Mouse (Mus musculus) cerebellum, adult 2 months (tissue): ENCODE data around the gene Gm10803. TPM values are rescaled to one million over a fixed set of nuclear protein-coding genes. Genes with fewer than 3 reads are reported as not detected.

Source experiments
- DNase-seq, 2 experiments: peaks; one replicate each; pipeline ENCODE4 v3.0.0; 2021
- H3K27ac ChIP-seq: fragments of 200-500 bp; 2 replicates; pipeline ENCODE4 v1.5.1; 2012; ENCODE audit warnings: low read length, control low read depth, inconsistent platforms; ENCODE audit not compliant: insufficient read depth
- H3K27me3 ChIP-seq: fragments of 200-500 bp; 2 replicates; pipeline ENCODE4 v1.6.1; 2012; ENCODE audit warnings: inconsistent platforms, mild to moderate bottlenecking, low read length, moderate library complexity; ENCODE audit not compliant: control insufficient read depth, insufficient read depth
- H3K4me1 ChIP-seq: fragments of 200-500 bp; 2 replicates; pipeline ENCODE4 v1.6.1; 2011; ENCODE audit warnings: low read length; ENCODE audit not compliant: control insufficient read depth, insufficient read depth
- H3K4me3 ChIP-seq: fragments of 200-500 bp; replicated peaks from 2 replicates; pipeline ENCODE3; 2011; ENCODE audit warnings: mild to moderate bottlenecking, low read depth, low read length, control low read depth; ENCODE audit not compliant: insufficient read depth
- CTCF ChIP-seq: fragments of 200-500 bp; IDR thresholded peaks from 2 replicates; pipeline ENCODE4 v1.5.1; 2011; ENCODE audit warnings: low read depth, mild to moderate bottlenecking, control low read depth, low read length, moderate library complexity, borderline replicate concordance; ENCODE audit not compliant: insufficient read depth
- POLR2A ChIP-seq: fragments of 200-500 bp; IDR thresholded peaks from 2 replicates; pipeline ENCODE4 v1.6.1; 2011; ENCODE audit warnings: low read length, control low read depth, borderline replicate concordance; ENCODE audit not compliant: insufficient read depth
- WGBS: fragments of 180-500 bp; shearing (Covaris S2); methylation state at CpG from one replicate; pipeline ENCODE4 v1.1.7; 2018; 5-methylcytosine and 5-hydroxymethylcytosine counted together
- polyA plus RNA-seq: library from polyadenylated mRNA; depleted of rRNA; stranded (reverse); fragments of >200 nt; gene quantifications from 2 replicates; pipeline ENCODE4 v1.2.3, GENCODE M21; 2012; rRNA removed

Gene Gm10803
- polyA plus RNA-seq, 1 experiment = not detected

- H3K4me3 ChIP-seq = no peak overlapping the region
- H3K4me1 ChIP-seq = no peaks in the 10 kb centered on the region
- TF ChIP-seq CTCF = no peak
- TF ChIP-seq POLR2A = no peak
- 76% methylated on average over 11 of the region's 11 CpGs for WGBS
- no peaks in the 10 kb centered on the region for H3K27me3 ChIP-seq
- DNase-seq = no peak
- H3K27ac ChIP-seq = no peak overlapping the region
These were observed 36.8 kb downstream of the Gm10803 start for GRCm38 (mm10) chr2:93597145-93597544.

GRCm38 (mm10) chr2:93599731-93600130, 39.4 kb downstream of the Gm10803 start:
- H3K4me1 ChIP-seq = no peaks in the 10 kb centered on the region
- no peak for TF ChIP-seq CTCF
- H3K27me3 ChIP-seq = no peaks in the 10 kb centered on the region
- 53% methylated on average over 9 of the region's 9 CpGs for WGBS
- H3K27ac ChIP-seq = no peak overlapping the region
- no peak overlapping the region for H3K4me3 ChIP-seq
- no peak for DNase-seq

GRCm38 (mm10) chr2:93604601-93605285, 44.4 kb downstream of the Gm10803 start:
- H3K4me3 ChIP-seq = no peak overlapping the region
- 50% methylated on average over 6 of the region's 6 CpGs for WGBS
- no peak for TF ChIP-seq POLR2A
- TF ChIP-seq CTCF = no peak
- H3K27ac ChIP-seq = no peak overlapping the region
- peak in 1 of 2 experiments; percentile 23 for DNase-seq
- H3K4me1 ChIP-seq = no peaks in the 10 kb centered on the region
- H3K27me3 ChIP-seq = no peaks in the 10 kb centered on the region

- no peak overlapping the region for H3K4me3 ChIP-seq
- WGBS = 41% methylated on average over 3 of the region's 3 CpGs
- no peak for TF ChIP-seq POLR2A
These were observed 48.4 kb downstream of the Gm10803 start for GRCm38 (mm10) chr2:93608800-93609199.

GRCm38 (mm10) chr2:93613020-93613419, 52.7 kb downstream of the Gm10803 start:
- no peak overlapping the region for H3K27ac ChIP-seq
- no peaks in the 10 kb centered on the region for H3K27me3 ChIP-seq
- TF ChIP-seq POLR2A (no peak), CTCF (no peak)
- no peaks in the 10 kb centered on the region; the same call in 1 of the 2 replicates for H3K4me1 ChIP-seq
- WGBS = 86% methylated on average over 7 of the region's 7 CpGs
- no peak for DNase-seq
- H3K4me3 ChIP-seq = no peak overlapping the region

More at GRCm38 (mm10) chr2:93608800-93609199, 48.4 kb downstream of the Gm10803 start:
- no peak overlapping the region for H3K27ac ChIP-seq
- H3K4me1 ChIP-seq = no peaks in the 10 kb centered on the region; the same call in 1 of the 2 replicates
- peak in 1 of 2 experiments; percentile 7 for DNase-seq
- H3K27me3 ChIP-seq = no peaks in the 10 kb centered on the region

Other genes starting within 250 kb of the Gm10803 start
- gene Tspan18, start 226.1 kb upstream of the Gm10803 start, polyA plus RNA-seq = 11.3 and 13.1 TPM in 2 replicates
- 41.0 and 47.4 TPM in 2 replicates for gene Cd82, start 97.4 kb upstream of the Gm10803 start, polyA plus RNA-seq
- gene Alx4, start 81.8 kb downstream of the Gm10803 start, polyA plus RNA-seq = 0.46 and 0.79 TPM in 2 replicates